Mouse (Mus musculus) intestine, embryonic 16.5 days (tissue): ENCODE measurements around the gene Tapbpl. TPM values are rescaled to one million over a fixed set of nuclear protein-coding genes. Genes with fewer than 3 reads are reported as not detected.

Source experiments
- microRNA-seq: library from miRNA; unstranded; fragments of <30 nt; microRNA quantifications from one replicate; pipeline ENCODE4, GENCODE M21; 2016
- polyA plus RNA-seq: library from polyadenylated mRNA; unstranded; fragments of >200 nt; fragmentation: Nextera tagmentation; extraction: Ambion mirVana; gene quantifications from 2 replicates; pipeline ENCODE4 v1.2.1, GENCODE M21; 2015

Gene Tapbpl
- polyA plus RNA-seq, 1 experiment from 2014 or later: 13.3 TPM

Small RNAs within 50 kb of the gene (microRNA-seq; reads per million reads assigned to microRNA genes)
- gene Mir3098 (0.68 reads per million), gene Mir8113 (not detected)

Other genes starting within 250 kb of the Tapbpl start
- 1.9 and 2.0 TPM in 2 replicates for gene Pianp, start 235.2 kb downstream of the Tapbpl start, polyA plus RNA-seq
- 8.9 and 10.3 TPM in 2 replicates for gene Zfp384, start 222.7 kb downstream of the Tapbpl start, polyA plus RNA-seq
- gene Ing4, start 192.1 kb downstream of the Tapbpl start, polyA plus RNA-seq: 96.0 and 105 TPM in 2 replicates
- gene Acrbp, start 182.2 kb downstream of the Tapbpl start, polyA plus RNA-seq: 9.8 and 10.6 TPM in 2 replicates
- gene Lpar5, start 163.9 kb downstream of the Tapbpl start, polyA plus RNA-seq: 9.4 and 9.7 TPM in 2 replicates
- 41.3 and 44.8 TPM in 2 replicates for gene Chd4, start 135.9 kb downstream of the Tapbpl start, polyA plus RNA-seq
- 59.5 and 66.8 TPM in 2 replicates for gene Nop2, start 100.0 kb downstream of the Tapbpl start, polyA plus RNA-seq
- 4.5 and 5.3 TPM in 2 replicates for gene Iffo1, start 86.6 kb downstream of the Tapbpl start, polyA plus RNA-seq
- gene Gapdh, start 65.4 kb downstream of the Tapbpl start, polyA plus RNA-seq: 2,256 and 2,328 TPM in 2 replicates
- 67.8 and 78.0 TPM in 2 replicates for gene Ncapd2, start 40.2 kb downstream of the Tapbpl start, polyA plus RNA-seq
- 267 and 284 TPM in 2 replicates for gene Mrpl51, start 40.1 kb downstream of the Tapbpl start, polyA plus RNA-seq
- 5.0 and 5.9 TPM in 2 replicates for gene Vamp1, start 16.3 kb downstream of the Tapbpl start, polyA plus RNA-seq
- 2.0 and 2.3 TPM in 2 replicates for gene Cd27, start 5.2 kb upstream of the Tapbpl start, polyA plus RNA-seq
- gene Tuba3a, start 54.2 kb upstream of the Tapbpl start, polyA plus RNA-seq: 0.09 and 0.17 TPM in 2 replicates
- 106 and 107 TPM in 2 replicates for gene Ltbr, start 82.0 kb upstream of the Tapbpl start, polyA plus RNA-seq
- gene Scnn1a, start 88.8 kb upstream of the Tapbpl start, polyA plus RNA-seq: 5.0 and 7.6 TPM in 2 replicates
- gene Tnfrsf1a, start 117.5 kb upstream of the Tapbpl start, polyA plus RNA-seq: 90.0 and 95.3 TPM in 2 replicates
- 13.2 and 19.1 TPM in 2 replicates for gene Plekhg6, start 148.9 kb upstream of the Tapbpl start, polyA plus RNA-seq